Mouse (Mus musculus): Measurements from ENCODE around the gene Nrxn1. TPM values are rescaled to one million over a fixed set of nuclear protein-coding genes. Genes with fewer than 3 reads are reported as not detected.

Gene Nrxn1
- polyA plus RNA-seq, 1 experiment = 0.42 TPM

GRCm38 (mm10) chr17:90479531-90480250 lies 613.2 kb downstream of the Nrxn1 start:
- no peak for DNase-seq (ENCODE audit: low read depth, low spot score)

GRCm38 (mm10) chr17:90456748-90457147 lies 636.1 kb downstream of the Nrxn1 start:
- no peak for DNase-seq (ENCODE audit: low read depth, low spot score)
- WGBS = 49% methylated on average over 5 of the region's 5 CpGs

- DNase-seq (ENCODE audit: low read depth, low spot score) = no peak
- WGBS = 3% methylated on average over 13 of the region's 13 CpGs
These were observed 637.0 kb downstream of the Nrxn1 start for GRCm38 (mm10) chr17:90455904-90456303.

- no peak for DNase-seq (ENCODE audit: low read depth, low spot score)
- 2% methylated on average over 23 of the region's 23 CpGs for WGBS
These were observed 637.5 kb downstream of the Nrxn1 start for GRCm38 (mm10) chr17:90455409-90455775.

- WGBS = under 1% methylated on average over 41 of the region's 41 CpGs
- DNase-seq (ENCODE audit: low read depth, low spot score) = no peak
These were observed 638.0 kb downstream of the Nrxn1 start for GRCm38 (mm10) chr17:90454738-90455408.

GRCm38 (mm10) chr17:90454356-90454737 lies 638.5 kb downstream of the Nrxn1 start:
- 4% methylated on average over 15 of the region's 15 CpGs for WGBS
- DNase-seq (ENCODE audit: low read depth, low spot score) = no peak

GRCm38 (mm10) chr17:90453280-90453679 lies 639.6 kb downstream of the Nrxn1 start:
- WGBS = 39% methylated on average over 4 of the region's 4 CpGs
- no peak for DNase-seq (ENCODE audit: low read depth, low spot score)

GRCm38 (mm10) chr17:90452770-90453169 lies 640.1 kb downstream of the Nrxn1 start:
- DNase-seq (ENCODE audit: low read depth, low spot score) = no peak
- WGBS = 56% methylated on average over 2 of the region's 2 CpGs

- DNase-seq (ENCODE audit: low read depth, low spot score) = no peak
- whole genome bisulfite sequencing = 78% methylated on average over 2 of the region's 2 CpGs
These were observed 641.5 kb downstream of the Nrxn1 start for GRCm38 (mm10) chr17:90451384-90451783.

GRCm38 (mm10) chr17:90443067-90443466 lies 649.8 kb downstream of the Nrxn1 start:
- DNase-seq (ENCODE audit: low read depth, low spot score) = no peak

- no peak for DNase-seq (ENCODE audit: low read depth, low spot score)
These were observed 657.0 kb downstream of the Nrxn1 start for GRCm38 (mm10) chr17:90435836-90436235.

- no peak for DNase-seq (ENCODE audit: low read depth, low spot score)
- WGBS = 72% methylated on average over 2 of the region's 2 CpGs
These were observed 657.5 kb downstream of the Nrxn1 start for GRCm38 (mm10) chr17:90435371-90435770.

- 86% methylated on average over 1 of the region's 1 CpGs for WGBS
- DNase-seq (ENCODE audit: low read depth, low spot score) = no peak
These were observed 662.7 kb downstream of the Nrxn1 start for GRCm38 (mm10) chr17:90430211-90430610.

- no peak for DNase-seq (ENCODE audit: low read depth, low spot score)
- 77% methylated on average over 3 of the region's 3 CpGs for WGBS
These were observed 666.9 kb downstream of the Nrxn1 start for GRCm38 (mm10) chr17:90425974-90426373.

- no peak for DNase-seq (ENCODE audit: low read depth, low spot score)
- WGBS = 80% methylated on average over 3 of the region's 3 CpGs
These were observed 670.3 kb downstream of the Nrxn1 start for GRCm38 (mm10) chr17:90422591-90422990.

GRCm38 (mm10) chr17:90420757-90421156 lies 672.1 kb downstream of the Nrxn1 start:
- 86% methylated on average over 2 of the region's 2 CpGs for WGBS
- DNase-seq (ENCODE audit: low read depth, low spot score) = no peak

- no peak for DNase-seq (ENCODE audit: low read depth, low spot score)
- WGBS = 74% methylated on average over 1 of the region's 1 CpGs
These were observed 673.3 kb downstream of the Nrxn1 start for GRCm38 (mm10) chr17:90419615-90420014.

GRCm38 (mm10) chr17:90396357-90396756 lies 696.5 kb downstream of the Nrxn1 start:
- no peak for DNase-seq (ENCODE audit: low read depth, low spot score)

GRCm38 (mm10) chr17:90394606-90395005 lies 698.3 kb downstream of the Nrxn1 start:
- DNase-seq (ENCODE audit: low read depth, low spot score) = no peak
- WGBS = 74% methylated on average over 6 of the region's 6 CpGs

GRCm38 (mm10) chr17:90392751-90393150 lies 700.1 kb downstream of the Nrxn1 start:
- WGBS = 89% methylated on average over 1 of the region's 1 CpGs

GRCm38 (mm10) chr17:90390316-90391212 lies 702.3 kb downstream of the Nrxn1 start:
- DNase-seq (ENCODE audit: low read depth, low spot score) = no peak
- WGBS = 61% methylated on average over 7 of the region's 7 CpGs

More at GRCm38 (mm10) chr17:90392751-90393150, 700.1 kb downstream of the Nrxn1 start:
- no peak for DNase-seq (ENCODE audit: low read depth, low spot score)

Data from large intestine, adult 2 months (tissue).